Mouse (Mus musculus) cerebellum, postnatal 4 days (tissue): ENCODE data around the gene Slc35f1.

ENCODE experiments used
- DNase-seq, 2 experiments: peaks; one replicate each; pipeline ENCODE4 v3.0.0; 2022; ENCODE audit warnings: low spot score in 2 of 2, mixed read lengths in 1 of 2

Gene Slc35f1

DNA sequence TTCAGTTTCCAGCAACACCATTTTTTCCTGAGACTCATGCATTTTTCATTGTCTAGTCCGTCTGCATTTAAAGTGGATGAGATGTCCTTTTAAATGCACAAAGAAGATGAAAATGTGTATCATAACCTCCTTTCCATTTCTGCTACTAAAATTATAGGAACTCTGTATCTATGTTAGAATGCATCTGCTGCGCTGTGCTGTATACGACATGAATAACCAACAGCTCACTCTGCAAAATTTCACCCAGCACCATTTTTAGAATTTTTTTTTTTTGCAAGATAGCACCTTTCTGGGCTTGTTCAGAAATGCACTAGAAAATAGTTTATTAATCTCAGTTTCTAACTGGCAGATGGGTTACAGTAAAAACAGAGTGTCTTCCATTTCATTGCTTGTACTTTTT, 236.0 kb downstream of the Slc35f1 start:
- DNase-seq = no peak

DNA sequence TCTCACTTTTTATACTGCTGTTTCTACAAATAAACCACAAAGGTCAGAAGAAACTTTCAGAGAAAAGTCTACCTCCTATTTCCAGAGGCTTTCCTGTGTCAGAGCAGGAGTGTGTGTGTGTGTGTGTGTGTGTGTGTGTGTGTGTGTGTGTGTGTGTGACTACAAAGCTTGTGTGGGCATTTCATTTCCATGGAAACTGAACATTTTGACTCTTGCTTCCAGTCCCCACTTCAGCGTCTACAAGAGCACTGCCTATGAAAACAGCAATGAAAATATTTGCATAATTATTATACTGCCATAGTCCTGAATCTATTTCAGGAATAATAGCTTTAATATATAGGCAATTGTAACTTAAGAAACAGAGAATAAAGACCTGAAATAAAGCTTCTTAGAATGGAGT, 241.8 kb downstream of the Slc35f1 start:
- DNase-seq = no peak

DNA sequence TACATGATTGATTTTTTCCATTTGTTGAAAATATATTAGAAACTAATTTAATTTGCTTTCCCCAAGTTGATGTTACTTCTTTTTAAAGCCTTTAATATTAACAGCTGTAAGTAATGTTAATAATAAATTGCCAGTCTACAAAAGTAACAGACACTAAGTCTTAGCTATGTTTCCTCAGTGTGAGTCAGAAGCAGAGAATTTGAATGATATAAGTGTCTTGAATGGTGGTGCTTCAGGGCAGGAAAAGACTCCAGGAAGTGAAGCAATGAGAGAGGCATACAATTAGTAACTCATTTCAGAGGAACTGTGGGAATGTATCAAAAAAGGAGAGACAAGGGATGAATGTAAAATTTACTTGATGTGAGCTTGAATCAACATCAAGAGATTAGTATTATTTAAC, 244.3 kb downstream of the Slc35f1 start:
- no peak for DNase-seq

DNA sequence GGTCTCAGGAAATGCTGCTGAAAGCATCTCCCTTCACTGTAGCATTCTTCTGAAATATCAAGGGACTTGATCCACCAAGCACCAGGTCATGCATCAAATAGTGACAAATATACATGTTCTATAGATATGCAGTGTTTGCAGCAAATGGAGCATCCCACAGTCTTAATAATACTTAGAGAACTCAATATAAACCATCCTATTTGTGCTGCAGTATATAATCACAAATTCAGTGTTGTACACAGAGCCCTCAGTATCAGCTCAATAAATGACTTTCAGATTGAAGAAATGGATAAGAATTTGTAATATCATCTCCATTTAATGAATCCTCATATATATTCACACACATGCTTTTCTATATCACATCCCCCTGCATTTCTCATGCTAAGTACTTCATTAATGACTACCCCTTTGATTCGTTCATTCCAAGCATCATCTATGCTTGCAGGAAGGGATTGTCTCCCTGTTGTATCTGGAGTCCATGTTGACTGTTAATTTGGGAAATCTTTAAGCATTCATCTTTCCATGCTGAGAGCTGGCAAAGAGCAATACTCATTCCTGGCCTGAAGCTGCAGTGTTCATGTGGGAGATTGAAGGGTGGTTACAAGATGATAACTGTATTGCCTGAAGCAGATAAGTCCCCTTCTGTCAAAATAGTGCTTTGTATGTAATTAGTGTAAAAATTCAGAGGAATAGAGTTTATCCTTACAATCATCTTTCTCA, 249.9 kb downstream of the Slc35f1 start:
- no peak for DNase-seq

DNA sequence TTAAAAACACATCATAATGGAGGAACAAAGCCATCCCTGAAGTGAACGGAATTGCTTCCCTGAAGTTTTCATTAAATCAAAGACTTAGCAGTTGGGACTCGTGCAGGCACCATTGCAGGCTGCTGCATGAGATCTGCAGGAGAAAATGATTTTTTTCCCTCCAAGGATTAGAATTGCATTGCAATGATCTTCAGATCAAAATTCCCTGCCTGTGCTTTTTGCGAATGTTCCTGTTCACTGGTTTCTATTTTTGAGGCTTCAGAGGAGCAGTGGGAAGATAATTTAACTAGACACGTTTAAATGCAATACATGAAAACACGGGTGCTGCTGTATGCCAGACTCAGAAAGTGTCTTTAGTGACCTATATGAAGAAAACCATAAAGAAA, 250.5 kb downstream of the Slc35f1 start:
- no peak for DNase-seq

DNA sequence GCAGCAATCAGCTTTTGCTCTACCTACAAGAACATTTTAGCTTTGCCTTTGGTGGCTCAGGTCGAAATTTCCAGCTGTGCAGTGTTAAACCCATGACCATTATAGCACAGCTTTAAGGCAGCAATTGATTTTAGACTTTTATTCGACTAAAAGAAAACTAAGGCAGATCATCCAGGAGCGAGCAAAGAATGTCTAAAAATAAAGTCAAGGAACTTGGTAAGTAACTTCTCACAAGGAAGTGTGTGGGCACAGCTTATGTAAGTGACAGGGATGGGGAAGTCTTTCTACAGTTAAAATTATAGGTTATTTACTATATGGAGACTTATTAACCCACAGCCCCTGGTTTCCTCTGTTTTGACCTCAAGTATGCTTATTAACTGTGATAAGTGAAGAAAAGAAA, 262.2 kb downstream of the Slc35f1 start:
- no peak for DNase-seq

DNA sequence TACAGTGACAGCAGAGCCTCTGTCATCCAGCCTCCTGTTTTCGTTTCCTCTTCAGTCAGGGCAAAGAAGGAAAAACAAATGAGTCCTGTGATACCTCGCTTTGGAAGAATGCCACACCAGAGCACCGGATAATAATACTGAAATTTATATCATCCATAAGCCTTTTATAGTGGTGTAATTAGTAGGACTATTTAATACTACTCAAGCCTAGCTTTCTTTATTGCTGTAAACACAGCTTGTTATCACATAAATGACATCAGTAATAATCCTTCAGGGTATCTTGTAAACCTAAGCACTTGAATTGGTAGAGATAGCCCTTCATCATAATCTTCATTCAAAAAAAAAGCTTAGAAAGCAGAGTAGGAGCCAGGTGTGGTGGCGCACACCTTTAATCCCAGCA, 266.4 kb downstream of the Slc35f1 start:
- no peak for DNase-seq

DNA sequence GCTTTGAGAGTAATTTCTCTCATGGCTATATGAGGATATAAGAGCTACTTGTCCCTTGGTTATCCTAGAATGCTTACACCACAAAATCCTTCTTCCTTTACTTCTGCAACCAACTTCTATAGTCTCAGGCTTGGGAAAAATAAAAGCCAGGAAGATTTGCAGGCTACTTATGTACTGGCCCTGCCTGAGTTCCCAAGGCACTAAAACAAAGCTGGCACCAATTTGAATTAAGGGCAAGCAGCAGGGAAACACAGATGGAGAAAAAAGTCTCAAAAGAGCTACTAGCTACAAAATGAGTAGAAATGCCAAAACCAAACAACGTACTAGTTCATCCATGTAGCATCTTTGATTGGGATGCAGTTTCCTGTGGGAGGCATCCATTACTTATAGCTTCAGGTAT, 288.9 kb downstream of the Slc35f1 start:
- no peak for DNase-seq

DNA sequence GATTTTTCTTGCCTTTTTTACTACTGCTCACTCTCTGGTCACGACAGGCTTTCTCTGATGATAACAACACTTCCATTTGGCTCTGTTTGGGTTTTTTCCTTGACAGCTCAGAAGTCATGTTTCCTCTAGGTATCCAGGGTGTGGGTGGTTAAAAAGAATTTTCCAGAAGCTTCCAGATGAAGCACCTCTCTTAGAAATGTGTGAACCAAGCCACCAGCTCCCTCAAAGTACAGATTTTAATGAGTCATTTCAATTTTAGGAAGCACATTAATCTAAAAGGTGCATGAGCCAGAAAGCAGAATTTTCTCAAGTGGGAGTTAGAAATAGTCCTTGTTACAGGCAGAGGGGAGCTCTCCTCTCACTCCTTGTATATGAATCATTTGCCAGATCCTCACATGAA, 292.5 kb downstream of the Slc35f1 start:
- no peak for DNase-seq

DNA sequence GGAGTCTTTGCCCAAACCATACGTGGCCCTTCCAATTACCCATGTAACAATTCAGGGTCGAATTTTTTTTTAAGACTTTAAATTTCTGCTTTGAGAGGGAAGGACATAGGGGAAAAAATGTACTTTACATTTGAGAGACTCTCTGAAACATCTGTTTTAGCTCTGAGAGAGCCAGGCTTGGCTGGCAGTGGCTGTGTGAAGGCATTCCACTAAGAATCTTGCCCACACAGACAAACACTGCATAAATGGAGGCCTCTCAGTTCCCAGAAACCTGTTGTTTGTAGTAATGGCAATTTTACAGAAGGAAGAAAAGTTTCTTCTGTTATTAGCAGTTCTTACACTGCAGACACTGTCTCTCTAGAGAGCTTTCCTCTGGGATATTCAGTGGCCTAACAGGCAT, 301.9 kb downstream of the Slc35f1 start:
- DNase-seq = no peak

DNA sequence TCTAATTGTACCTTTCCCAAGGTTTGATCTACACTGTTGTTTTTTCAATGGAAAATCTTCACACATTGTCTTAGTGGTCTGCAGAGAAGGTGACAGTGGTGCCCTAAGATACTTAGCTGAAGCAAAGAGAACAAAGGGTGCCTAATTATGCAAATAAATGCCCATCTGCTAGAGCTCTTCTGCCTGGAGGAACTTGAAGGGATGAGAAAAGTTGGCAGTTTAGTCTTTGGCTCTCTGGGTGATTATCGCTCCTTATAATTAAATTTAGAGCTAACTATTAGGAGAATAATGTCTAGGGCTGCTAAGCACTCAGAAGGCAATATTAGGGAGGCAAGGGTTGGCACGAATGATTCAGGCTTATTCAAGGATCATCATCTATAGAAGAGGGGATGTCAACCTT, 306.6 kb downstream of the Slc35f1 start:
- no peak for DNase-seq

DNA sequence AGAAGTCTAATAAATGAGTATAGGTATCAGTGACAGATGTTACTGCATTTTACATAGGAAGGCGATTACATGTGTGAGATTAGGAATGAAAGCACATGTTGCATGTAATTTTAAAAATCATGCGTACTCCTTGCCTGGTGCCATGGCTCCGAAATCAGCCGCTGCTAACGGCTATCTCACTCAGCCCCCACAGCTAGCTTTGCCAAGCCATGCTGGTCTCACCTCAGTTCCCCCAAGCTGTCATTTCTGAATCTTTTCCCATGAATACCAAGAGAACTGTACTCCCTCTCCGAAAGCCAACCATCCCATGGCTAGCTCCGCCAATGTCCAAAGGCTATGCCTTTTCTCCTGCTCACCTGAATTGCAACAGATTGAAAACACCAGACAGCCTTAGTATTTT, 310.8 kb downstream of the Slc35f1 start:
- DNase-seq = no peak

DNA sequence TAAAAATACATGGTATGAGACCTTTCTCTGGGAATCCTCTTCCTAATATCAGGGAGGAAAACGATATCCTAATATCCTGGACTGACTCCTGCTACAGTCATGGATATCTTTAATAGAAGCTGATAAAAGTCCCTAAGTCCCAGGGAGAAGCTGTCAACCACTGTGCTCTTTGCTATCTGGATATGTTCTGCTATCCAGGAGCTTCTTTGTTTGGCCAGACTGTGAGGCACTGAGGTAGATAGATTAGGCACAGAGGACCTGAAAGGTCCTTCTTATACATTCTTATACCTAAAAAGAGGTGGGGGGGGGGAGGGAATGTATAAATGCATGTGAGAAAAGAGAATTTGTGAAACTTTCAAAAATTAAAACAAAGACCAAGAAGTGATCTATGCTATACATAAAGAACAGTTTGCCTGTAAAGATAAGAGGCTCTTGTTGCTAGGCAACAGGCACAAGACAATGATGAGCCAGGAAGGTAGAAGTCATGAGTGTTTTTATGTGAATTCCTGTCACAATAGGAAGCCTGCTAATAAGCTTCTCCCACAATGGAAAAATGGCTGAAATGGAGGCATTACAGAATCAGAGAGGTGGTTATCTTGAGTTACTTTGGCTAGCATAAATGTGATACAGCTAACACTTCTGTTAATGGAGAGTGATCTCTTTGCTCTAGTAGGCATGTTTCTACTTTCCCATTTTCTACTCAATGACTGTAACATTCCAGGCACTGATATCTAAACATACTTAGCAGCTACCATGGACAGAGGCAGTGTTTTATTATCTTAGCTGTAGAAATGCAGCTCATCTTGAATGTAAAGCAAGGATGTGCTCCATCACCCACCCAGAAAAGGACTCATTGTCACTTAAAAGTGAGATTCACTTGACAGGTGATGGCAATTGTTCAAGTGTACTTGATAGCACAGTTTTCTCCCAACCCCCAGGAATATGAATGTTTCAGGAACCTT, 316.2 kb downstream of the Slc35f1 start:
- DNase-seq = no peak

DNA sequence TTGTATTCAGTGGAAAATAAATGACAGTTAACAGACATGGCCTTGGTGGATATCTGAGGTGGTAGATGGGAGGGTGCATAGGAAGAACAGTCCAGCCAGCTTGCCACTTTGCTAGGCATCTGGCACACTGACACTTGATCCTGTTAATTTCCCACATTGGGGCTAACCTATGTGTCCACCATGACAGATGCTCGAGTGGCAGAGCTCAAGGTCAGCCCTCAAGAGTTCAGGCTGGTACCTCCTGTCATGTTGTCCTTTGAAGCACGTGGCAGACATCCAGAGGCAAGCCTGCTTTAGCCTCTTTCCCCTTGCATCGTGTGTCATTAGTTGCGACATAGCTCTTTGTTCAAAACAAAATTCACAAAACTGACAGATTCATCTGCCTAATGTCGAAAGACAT, 323.5 kb downstream of the Slc35f1 start:
- DNase-seq = no peak

DNA sequence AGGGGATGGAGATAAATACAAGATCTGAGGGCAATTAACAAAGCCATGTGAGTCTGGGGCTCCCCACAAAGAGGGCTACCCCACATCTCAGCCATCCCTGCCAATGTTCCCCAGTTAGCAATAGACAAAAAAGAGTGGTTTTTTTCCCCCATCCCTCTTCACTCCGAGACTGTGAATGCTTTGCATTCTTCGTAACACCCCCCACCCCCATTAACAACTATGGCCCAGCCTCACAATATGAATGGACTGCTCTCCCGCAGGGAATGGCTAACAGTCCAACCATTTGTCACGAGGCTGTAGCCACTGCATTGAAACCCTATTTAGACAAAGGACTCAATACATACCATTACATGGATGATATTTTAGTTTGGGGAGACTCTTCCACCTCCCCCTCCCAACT, 338.1 kb downstream of the Slc35f1 start:
- DNase-seq = no peak

DNA sequence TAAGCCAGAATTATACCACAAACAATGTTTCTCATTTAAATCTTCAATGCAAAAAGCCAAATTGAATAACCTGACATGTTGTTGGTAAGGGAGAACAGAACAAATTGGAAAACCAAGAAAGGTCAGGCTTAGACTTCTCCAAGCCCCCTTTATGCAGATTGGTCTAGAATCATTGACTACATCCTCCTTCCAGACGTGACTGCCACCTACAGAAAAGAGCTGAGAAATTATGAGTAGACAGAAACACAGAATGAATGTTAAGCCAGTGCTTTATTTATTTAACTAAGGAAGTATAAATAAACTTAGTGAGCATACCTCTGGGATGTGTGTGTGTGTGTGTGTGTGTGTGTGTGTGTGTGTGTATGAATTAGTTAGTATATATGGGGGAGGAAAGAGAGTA, 344.9 kb downstream of the Slc35f1 start:
- no peak for DNase-seq

DNA sequence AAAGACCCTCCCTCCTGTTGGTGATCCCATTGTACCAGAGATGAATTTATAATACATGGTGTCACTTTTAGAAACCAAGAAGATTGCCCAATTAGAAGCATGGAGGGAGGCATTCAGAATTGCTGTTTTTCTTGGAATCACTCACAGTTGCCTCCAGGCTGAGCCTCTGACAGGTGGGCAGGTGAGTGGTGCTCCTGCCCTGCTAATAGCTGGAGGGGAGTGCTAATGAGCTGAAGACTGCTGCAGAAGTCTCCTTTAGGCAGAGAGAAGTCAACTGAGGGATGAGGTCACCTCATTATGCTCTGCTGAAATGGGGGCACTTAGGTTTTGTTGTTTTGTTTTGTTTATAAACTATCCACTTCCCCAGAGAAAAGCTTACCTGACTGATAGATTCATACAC, 355.6 kb downstream of the Slc35f1 start:
- no peak for DNase-seq

DNA sequence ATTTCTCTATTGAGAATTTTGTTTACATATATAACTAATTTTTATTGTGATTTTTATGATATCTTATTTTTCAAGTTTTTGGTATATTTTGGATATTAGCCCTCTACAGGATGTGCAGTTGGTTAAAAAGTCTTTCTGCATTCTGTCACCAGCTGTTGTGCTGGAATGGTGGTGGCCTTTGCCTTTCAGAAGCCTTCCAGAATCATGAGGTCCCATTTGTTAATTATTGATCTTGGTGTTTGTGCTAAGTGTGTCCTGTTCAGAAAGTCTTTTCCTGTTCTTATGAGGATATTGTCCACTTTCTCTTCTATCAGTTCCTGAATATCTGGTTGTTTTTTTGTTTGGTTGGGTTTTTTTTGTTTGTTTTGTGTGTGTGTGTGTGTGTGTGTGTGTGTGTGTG, 362.2 kb downstream of the Slc35f1 start:
- DNase-seq = no peak

DNA sequence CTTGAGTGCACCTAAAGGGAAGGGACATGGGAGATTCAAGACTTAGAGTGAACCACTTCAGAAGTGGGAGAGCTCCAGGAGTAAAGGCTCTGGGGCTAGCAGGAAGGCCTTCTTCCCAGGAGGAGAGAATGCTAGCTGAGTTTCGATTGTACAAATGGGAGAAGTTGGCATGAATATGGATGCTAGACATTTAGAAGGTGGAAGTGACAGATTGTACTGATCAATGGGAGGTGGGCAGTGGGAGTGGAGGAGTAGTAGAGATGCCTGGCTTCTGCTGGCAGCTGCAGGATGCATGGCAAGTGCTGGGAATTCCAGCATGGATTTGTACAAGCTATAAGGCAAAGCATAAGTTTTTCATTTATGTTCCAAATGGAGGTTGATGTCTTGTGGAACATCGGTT, 370.4 kb downstream of the Slc35f1 start:
- no peak for DNase-seq

DNA sequence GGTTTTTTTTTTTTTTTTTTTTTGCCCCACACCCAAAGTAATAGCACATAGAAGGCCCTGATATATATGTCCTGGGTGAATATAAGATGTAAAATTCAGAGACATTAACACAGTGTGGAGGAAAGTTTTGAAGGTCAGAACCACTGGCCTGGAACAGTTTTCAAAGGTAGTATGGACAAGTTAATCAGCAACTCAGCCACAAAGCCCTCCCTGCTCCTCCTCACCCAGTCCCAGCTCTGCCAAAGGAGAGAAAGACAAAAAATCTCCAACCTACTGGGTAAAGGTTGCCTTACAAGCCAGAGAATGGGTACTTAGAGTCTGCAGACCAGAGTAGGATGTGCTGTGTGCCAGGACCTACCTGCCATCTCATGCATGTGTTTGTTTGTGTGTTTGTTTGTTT, 372.4 kb downstream of the Slc35f1 start:
- no peak for DNase-seq

DNA sequence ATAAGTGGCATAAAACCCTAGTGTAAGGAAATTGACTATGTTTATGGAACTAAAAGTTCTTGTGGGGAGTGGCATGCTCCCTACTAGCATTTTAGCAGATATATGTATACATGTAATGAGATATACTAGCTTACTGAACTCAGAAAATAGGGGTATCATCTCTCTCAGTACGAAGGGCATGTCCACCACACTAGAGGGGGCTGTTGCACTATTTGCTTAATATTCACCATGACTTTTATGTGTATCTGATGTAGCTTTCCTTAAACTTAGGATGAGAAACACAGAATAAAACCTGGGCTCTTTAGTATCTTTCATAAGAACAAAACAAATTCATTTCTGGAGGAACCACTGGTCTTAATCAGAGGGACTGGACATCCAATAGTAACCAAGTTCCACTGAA, 397.5 kb downstream of the Slc35f1 start:
- no peak for DNase-seq

DNA sequence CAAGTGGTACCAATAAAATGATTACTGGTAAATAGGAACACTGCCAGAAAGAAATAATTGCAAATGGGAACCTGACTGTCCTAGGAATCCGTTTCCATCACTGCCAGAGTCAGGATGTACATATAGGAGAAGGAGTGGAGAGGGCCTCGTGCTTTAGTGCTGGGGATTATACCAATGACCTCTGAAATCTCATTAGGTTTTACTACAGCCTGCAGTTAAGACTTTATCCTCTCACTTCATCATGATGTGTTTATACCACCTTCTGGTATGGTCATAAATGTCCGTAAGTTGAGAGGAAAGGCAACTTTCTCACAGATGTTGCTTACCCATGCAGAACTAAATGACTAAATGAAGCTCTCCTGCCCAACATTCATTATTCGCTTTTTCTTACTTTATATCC, 401.2 kb downstream of the Slc35f1 start:
- no peak for DNase-seq

DNA sequence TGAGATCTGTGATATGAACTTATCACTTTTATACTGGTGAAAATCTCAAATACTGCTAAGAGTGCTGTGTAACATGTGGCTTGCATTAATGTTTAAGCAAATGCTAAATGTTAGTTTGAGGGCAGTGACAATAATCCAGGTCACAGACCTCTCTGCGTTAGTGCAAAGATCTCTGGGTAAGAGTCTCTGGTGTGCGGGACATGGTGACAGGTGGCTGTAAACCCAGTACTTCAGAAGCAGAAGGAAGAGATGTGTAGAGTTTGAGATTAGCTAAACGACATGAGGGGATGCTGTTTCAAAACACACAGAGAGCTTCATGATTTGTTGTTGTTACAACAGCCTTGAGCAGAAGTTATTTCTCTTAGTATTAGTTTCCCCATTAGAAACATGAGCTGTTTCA, 406.1 kb downstream of the Slc35f1 start:
- DNase-seq = no peak
